Mouse (Mus musculus) hindbrain, postnatal 0 days (tissue): ENCODE measurements around the gene Coro7. TPM values are rescaled to one million over a fixed set of nuclear protein-coding genes. Genes with fewer than 3 reads are reported as not detected.

Experiments used
- ATAC-seq: fragments of 200-750 bp; cut with Nextera tagmentation; 2 replicates; pipeline ENCODE4 v1.8.0; 2017; ENCODE audit warnings: mild to moderate bottlenecking, moderate TSS enrichment, moderate library complexity
- DNase-seq: peaks from one replicate; pipeline ENCODE4 v3.0.0-alpha.2; 2015; ENCODE audit warnings: low spot score
- H3K27ac ChIP-seq: fragments of 300-500 bp; sonication (generic); 2 replicates; pipeline ENCODE4 v1.5.1; 2014; ENCODE audit warnings: mild to moderate bottlenecking
- H3K27me3 ChIP-seq: fragments of 300-500 bp; sonication (generic); 2 replicates; pipeline ENCODE4 v1.6.1; 2014; ENCODE audit warnings: low read length, mixed read lengths; ENCODE audit not compliant: insufficient read depth
- H3K36me3 ChIP-seq: fragments of 300-500 bp; sonication (generic); 2 replicates; pipeline ENCODE4 v1.6.1; 2014; ENCODE audit warnings: low read length, mixed read lengths; ENCODE audit not compliant: insufficient read depth
- H3K4me1 ChIP-seq: fragments of 300-500 bp; sonication (generic); 2 replicates; pipeline ENCODE4 v1.6.1; 2014; ENCODE audit warnings: antibody characterized with exemption, low read length, mixed read lengths; ENCODE audit not compliant: insufficient read depth
- H3K4me2 ChIP-seq: fragments of 300-500 bp; sonication (generic); 2 replicates; pipeline ENCODE4 v1.6.1; 2014; ENCODE audit warnings: low read depth, mild to moderate bottlenecking, low read length, moderate library complexity, mixed read lengths
- H3K4me3 ChIP-seq: fragments of 300-500 bp; sonication (generic); 2 replicates; pipeline ENCODE4 v1.5.1; 2014; ENCODE audit warnings: low read length
- H3K9ac ChIP-seq: fragments of 300-500 bp; sonication (generic); replicated peaks from 2 replicates; pipeline ENCODE4 v1.6.1; 2014; ENCODE audit warnings: mild to moderate bottlenecking, low read length, moderate library complexity, mixed read lengths
- H3K9me3 ChIP-seq: fragments of 300-500 bp; sonication (generic); 2 replicates; pipeline ENCODE4 v1.6.1; 2016; ENCODE audit warnings: low read length, mixed read lengths
- CTCF ChIP-seq: IDR thresholded peaks from 2 replicates; pipeline ENCODE4 v1.5.1; 2016; ENCODE audit warnings: antibody characterized with exemption, control low read depth, low read depth
- WGBS: fragments of 180-500 bp; shearing (Covaris S2); extraction: QIAGEN DNeasy Blood & Tissue Kit; methylation state at CpG from one replicate; pipeline ENCODE4 v1.1.7; 2014; 5-methylcytosine and 5-hydroxymethylcytosine counted together
- polyA plus RNA-seq: library from polyadenylated mRNA; unstranded; fragments of >200 nt; fragmentation: Nextera tagmentation; extraction: Ambion mirVana; gene quantifications from 2 replicates; pipeline ENCODE4 v1.2.1, GENCODE M21; 2015
- total RNA-seq: library from RNA; depleted of rRNA; stranded (reverse); fragments of >200 nt; gene quantifications from 2 replicates; pipeline ENCODE4 v1.2.3, GENCODE M21; 2014

Coro7 gene
- total and polyA plus RNA-seq, 2 experiments from 2014 or later = 29.1 to 43.3 TPM

- peaks cover 47% of the 10 kb centered on the region for H3K4me1 ChIP-seq
- no peak overlapping the region for H3K4me3 ChIP-seq
- H3K9ac ChIP-seq = no peak overlapping the region
- ATAC-seq (no peak), DNase-seq (peak; percentile 48)
- no peak overlapping the region for H3K27ac ChIP-seq
- TF ChIP-seq CTCF = no peak
- H3K36me3 ChIP-seq = no peaks in the 10 kb centered on the region
- no peaks in the 10 kb centered on the region for H3K27me3 ChIP-seq
- no peak overlapping the region for H3K4me2 ChIP-seq
- WGBS = 16% methylated on average over 6 of the region's 6 CpGs
- H3K9me3 ChIP-seq = no peaks in the 10 kb centered on the region
Observed at GRCm38 (mm10) chr16:4598891-4599543, 80.6 kb downstream of the Coro7 start.

- Histone ChIP-seq H3K4me1 (peaks cover 41% of the 10 kb centered on the region), H3K4me3 (no peak overlapping the region), H3K4me2 (no peak overlapping the region), H3K36me3 (no peaks in the 10 kb centered on the region), H3K9me3 (no peaks in the 10 kb centered on the region), H3K9ac (no peak overlapping the region), H3K27me3 (no peaks in the 10 kb centered on the region), H3K27ac (no peak overlapping the region)
- no peak for TF ChIP-seq CTCF
- DNase-seq (no peak), ATAC-seq (no peak)
- 64% methylated on average over 5 of the region's 5 CpGs for WGBS
Observed at GRCm38 (mm10) chr16:4598041-4598440, 81.5 kb downstream of the Coro7 start.

- no peak for DNase-seq
- H3K27ac ChIP-seq = peak overlapping the region; percentile 15; the same call in 1 of the 2 replicates
- peak overlapping the region; percentile 86 for H3K4me2 ChIP-seq
- no peak for TF ChIP-seq CTCF
- H3K27me3 ChIP-seq = no peaks in the 10 kb centered on the region
- no peak overlapping the region for H3K9ac ChIP-seq
- H3K36me3 ChIP-seq = no peaks in the 10 kb centered on the region
- WGBS = 68% methylated on average over 6 of the region's 7 CpGs
- no peak overlapping the region for H3K4me3 ChIP-seq
- H3K4me1 ChIP-seq = peaks cover 44% of the 10 kb centered on the region
- no peak for ATAC-seq
- H3K9me3 ChIP-seq = no peaks in the 10 kb centered on the region
Observed at GRCm38 (mm10) chr16:4597296-4597695, 82.3 kb downstream of the Coro7 start.

GRCm38 (mm10) chr16:4596836-4597235, 82.7 kb downstream of the Coro7 start:
- Histone ChIP-seq H3K4me1 (peaks cover 45% of the 10 kb centered on the region), H3K4me2 (peak overlapping the region; percentile 86), H3K27ac (peak overlapping the region; percentile 15; the same call in 1 of the 2 replicates), H3K4me3 (no peak overlapping the region), H3K36me3 (no peaks in the 10 kb centered on the region), H3K27me3 (no peaks in the 10 kb centered on the region), H3K9me3 (no peaks in the 10 kb centered on the region), H3K9ac (no peak overlapping the region)
- TF ChIP-seq CTCF = no peak
- 34% methylated on average over 2 of the region's 2 CpGs for WGBS
- no peak for ATAC-seq
- DNase-seq = no peak

GRCm38 (mm10) chr16:4596141-4596728, 83.3 kb downstream of the Coro7 start:
- ATAC-seq (no peak), DNase-seq (peak; percentile 27)
- H3K9ac ChIP-seq = peak overlapping the region; percentile 91
- H3K36me3 ChIP-seq = no peaks in the 10 kb centered on the region
- H3K4me3 ChIP-seq = peak overlapping the region; percentile 86
- H3K4me2 ChIP-seq = peak overlapping the region; percentile 86
- 9% methylated on average over 3 of the region's 3 CpGs for WGBS
- H3K9me3 ChIP-seq = no peaks in the 10 kb centered on the region
- peaks cover 45% of the 10 kb centered on the region for H3K4me1 ChIP-seq
- TF ChIP-seq CTCF = no peak
- H3K27me3 ChIP-seq = no peaks in the 10 kb centered on the region
- peak overlapping the region; percentile 90; the same call in 1 of the 2 replicates for H3K27ac ChIP-seq

GRCm38 (mm10) chr16:4595527-4595963, 84.0 kb downstream of the Coro7 start:
- Histone ChIP-seq H3K27me3 (no peaks in the 10 kb centered on the region), H3K27ac (peak overlapping the region; percentile 90), H3K4me2 (peak overlapping the region; percentile 86), H3K9me3 (no peaks in the 10 kb centered on the region), H3K4me3 (peak overlapping the region; percentile 86), H3K36me3 (no peaks in the 10 kb centered on the region), H3K4me1 (peaks cover 45% of the 10 kb centered on the region), H3K9ac (peak overlapping the region; percentile 91)
- ATAC-seq (no peak), DNase-seq (peak; percentile 15)
- 0 out of 2 replicates have a peak, but pooled peaks have one; percentile 21 for TF ChIP-seq CTCF
- 3% methylated on average over 5 of the region's 5 CpGs for WGBS
